Mouse (Mus musculus): ENCODE data around the gene Slc22a3. TPM values are rescaled to one million over a fixed set of nuclear protein-coding genes. Genes with fewer than 3 reads are reported as not detected.
A peak's percentile ranks its signal among the peaks of the same experiment; 100 is the strongest.

Gene Slc22a3
- 1 to 10 TPM; 2.2 TPM for total RNA-seq (2021)
- long read RNA-seq, experiment 1, partial matches to known transcripts: 0 of 2 reads
- long read RNA-seq, experiment 1, other reads (novel, unspliced or antisense): 2 of 2 reads
- long read RNA-seq, experiment 2, transcript Slc22a3-201 (11 exons, 3,504 nt): major isoform, 5 of 7 reads
- long read RNA-seq, experiment 2, partial matches to known transcripts: 0 of 7 reads
- long read RNA-seq, experiment 2, other reads (novel, unspliced or antisense): 2 of 7 reads

- no peak for DNase-seq
These were observed at the start of gene Slc22a3 for GRCm38 (mm10) chr17:12507654-12508204. Gene Slc22a3 (minus strand): TSS chr17:12507704.

GRCm38 (mm10) chr17:12534353-12535145 is 27.0 kb upstream of the Slc22a3 start:
- DNase-seq: peak; percentile 23

- DNase-seq: no peak
These were observed 24.6 kb upstream of the Slc22a3 start for GRCm38 (mm10) chr17:12532115-12532514.

GRCm38 (mm10) chr17:12530081-12530480 is 22.6 kb upstream of the Slc22a3 start:
- no peak for DNase-seq

DNA sequence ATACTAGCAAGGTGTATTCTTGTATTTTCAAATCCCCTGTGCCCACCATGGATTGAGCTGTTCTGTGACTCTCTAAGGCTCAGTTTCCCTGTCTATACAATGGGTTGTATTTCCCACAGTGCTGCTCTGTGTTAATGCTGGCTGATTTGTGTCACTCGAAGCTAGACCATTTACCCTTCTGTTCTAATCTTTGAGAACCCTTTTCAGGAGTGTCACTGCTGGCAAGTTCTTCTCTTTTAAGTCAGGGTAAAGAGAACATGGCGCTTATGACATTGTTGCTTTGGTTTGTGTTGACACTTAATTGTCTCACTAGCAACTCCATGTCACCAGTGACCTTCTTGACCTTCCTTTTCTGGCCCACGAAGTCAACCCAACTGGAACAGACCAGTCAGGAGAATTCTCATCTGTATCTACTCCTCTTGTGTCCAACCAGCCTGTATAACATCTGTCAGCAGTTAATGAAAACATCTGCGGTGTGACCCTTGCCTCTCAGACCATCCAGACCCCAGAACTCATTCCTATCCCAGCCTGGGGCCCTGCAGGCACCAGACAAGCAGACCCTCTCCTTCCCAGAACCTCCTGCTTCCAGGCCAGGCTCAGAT is 22.0 kb upstream of the Slc22a3 start:
- no peak for DNase-seq

DNA sequence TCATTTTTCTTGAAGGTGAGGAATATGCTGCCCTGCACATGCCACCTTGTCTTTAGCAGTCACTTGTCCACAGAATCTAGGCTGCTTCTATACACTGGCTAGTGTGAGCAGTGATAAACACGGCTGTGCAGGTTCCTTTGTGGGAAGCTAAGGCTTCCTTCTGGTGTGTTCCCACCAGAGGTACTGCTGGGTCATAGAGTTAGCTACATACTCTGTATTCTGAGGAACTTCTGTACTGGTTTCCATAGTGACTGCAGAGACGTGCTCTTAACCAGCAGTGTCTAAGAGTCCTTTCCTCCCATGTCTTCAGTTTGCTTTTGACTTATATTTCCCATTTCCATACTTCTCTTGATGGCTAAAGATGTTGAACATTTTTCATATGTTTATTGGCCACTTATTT is 11.6 kb upstream of the Slc22a3 start:
- no peak for DNase-seq

DNA sequence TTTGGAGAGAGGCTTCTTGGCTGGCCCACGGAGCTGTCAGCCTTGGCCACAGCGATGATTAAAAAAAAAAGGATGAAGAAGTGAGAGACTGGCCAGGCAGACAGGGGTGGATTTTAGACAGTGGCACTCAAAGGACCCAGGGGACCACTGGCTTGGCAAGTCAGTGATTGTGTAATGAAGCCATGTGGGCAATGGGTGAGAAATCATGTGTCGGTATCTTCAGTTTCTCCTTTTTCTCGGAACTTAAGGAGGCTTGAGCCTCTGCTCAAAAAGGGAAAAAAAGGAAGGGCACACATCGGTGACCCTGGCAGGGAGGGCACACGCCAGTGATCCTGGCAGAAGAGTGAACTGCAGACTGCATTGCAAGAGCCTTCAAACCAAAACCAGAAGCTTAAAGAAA is 10.7 kb upstream of the Slc22a3 start:
- no peak for DNase-seq

- no peak for DNase-seq
These were observed 6.5 kb upstream of the Slc22a3 start for GRCm38 (mm10) chr17:12513997-12514396.

- DNase-seq: no peak
These were observed 5.8 kb upstream of the Slc22a3 start for GRCm38 (mm10) chr17:12513107-12513923.

DNA sequence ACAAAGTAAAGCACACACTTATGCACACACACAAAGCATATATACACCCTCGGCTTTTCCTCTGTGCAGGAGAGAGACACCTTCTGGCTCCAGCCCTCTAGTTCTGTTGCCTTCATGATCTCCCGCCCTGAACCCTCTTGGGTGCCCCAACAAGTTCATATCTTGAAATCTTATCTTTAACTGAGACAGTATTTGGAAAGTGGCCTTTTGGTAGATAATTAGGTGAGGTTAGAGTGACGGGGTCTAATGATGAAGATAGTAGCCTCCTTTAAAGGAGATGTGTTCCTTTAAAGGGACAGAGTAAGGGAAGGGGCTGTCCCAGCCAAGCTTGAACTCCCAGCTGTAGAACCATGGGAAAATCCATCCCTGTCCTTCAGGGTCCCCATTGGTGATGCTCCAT is 3.7 kb upstream of the Slc22a3 start:
- no peak for DNase-seq

DNA sequence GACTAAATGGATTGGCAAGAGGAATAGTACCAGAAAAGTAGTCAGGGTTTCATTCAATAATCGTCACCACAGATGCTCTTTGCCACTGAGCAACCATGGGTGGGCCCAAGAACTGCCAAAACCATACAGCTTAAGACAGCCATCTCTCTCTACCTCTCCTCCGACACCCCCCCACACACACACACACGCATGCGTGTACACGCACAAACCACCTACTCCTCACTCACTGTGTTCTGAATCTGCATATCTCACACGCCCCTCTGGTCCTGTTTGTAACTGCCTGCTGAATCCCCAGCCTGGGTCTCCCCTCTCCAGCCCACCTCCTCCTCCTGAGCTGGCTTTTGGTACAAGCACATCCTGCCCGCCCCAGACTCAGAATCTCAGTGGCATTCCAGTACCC is 872 bp upstream of the Slc22a3 start:
- DNase-seq: no peak

- DNase-seq: peak; percentile 37
These were observed 471 bp downstream of the Slc22a3 start for GRCm38 (mm10) chr17:12506903-12507563.

GRCm38 (mm10) chr17:12505708-12506107 is 1.8 kb downstream of the Slc22a3 start:
- no peak for DNase-seq

DNA sequence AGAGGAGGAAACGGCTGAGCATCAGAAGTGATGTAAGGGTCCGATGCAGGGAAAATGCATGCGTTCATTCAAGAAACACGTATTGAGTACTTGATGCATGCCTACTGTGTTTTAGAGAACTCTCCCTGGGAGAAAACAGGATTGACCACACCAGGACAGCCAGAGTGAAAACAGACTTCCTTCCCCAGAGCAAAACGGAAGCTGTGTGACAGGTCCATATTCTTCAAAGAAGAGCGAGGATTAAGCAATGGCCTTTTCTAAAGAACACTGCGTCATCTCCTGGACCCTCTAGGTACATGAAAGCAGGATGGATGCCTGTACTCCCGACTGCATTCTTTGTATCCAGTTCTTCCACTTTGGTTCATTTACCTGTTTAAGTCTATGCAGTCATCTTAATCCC is 8.1 kb downstream of the Slc22a3 start:
- no peak for DNase-seq

GRCm38 (mm10) chr17:12495558-12495957 is 11.9 kb downstream of the Slc22a3 start:
- no peak for DNase-seq

GRCm38 (mm10) chr17:12491591-12491990 is 15.9 kb downstream of the Slc22a3 start:
- DNase-seq: peak; percentile 67

DNA sequence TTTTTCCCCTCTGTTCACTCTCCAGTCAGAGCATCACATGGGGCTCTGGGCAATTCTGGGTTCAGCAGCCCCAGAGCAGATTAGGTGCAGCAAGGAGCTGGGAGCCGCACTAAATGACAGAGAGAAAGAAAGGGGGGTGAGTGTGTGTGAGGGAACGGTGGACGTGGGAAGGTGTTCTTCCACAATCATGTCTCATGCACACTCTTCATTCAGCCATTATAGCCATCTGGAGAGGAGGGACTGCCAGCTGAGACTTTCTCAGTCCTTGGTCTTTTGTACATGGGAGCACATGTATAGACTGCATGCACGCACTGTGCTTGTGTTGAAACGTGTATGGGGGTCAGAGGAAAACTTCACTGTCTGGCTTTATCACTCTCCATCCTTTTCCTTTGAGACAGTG is 17.6 kb downstream of the Slc22a3 start:
- DNase-seq: no peak

DNA sequence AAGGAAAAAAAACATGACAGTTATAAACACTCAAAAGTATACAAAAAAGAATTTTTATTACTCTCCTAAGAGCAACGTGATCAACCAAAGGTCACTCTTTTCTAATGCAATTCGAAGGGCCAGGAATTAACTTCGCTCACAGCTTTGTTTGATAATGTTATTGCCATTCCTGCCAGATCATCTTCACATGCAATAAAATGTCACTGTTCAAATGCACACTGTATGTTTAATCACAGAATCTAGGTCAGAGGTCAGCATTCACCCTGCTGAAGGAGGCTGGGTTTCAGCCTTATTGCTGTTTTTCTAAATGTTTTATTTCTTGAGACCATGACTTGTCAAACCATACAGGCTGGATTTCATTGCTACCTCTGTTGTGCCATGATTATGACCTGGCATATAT is 21.8 kb downstream of the Slc22a3 start:
- DNase-seq: no peak

- DNase-seq: no peak
These were observed 28.1 kb downstream of the Slc22a3 start for GRCm38 (mm10) chr17:12479416-12479815.

- DNase-seq: no peak
These were observed 32.9 kb downstream of the Slc22a3 start for GRCm38 (mm10) chr17:12474509-12475083.

DNA sequence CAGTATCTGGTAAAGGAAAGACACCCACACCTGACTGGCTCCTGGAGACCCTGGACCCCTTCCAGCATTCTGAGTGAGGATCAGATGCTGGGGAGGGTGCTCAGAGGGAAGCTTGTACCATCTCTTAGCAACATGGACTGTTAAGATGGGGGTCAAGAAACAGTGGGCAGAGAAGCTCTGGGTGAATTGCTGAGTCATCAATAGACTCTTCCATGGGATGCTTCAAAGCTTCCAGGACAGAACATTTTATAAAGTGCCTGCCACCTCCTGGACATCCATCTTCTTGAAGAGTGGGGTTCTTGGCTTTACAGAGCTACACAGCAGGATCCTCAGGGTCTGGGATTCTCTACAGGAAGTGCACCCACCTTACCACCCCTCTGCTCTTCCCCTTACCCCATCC is 35.0 kb downstream of the Slc22a3 start:
- no peak for DNase-seq
